Mouse (Mus musculus): ENCODE results near the gene Lrmda.

- TF ChIP-seq CTCF (IDR thresholded peaks at IDR 0.05; ENCODE audit: low read depth, low read length) (no peak), POLR2A (IDR thresholded peaks at IDR 0.05; ENCODE audit: extremely low read depth, insufficient read depth, low read length) (no peak)
Observed at GRCm38 (mm10) chr14:22809229-22809628, 789.7 kb downstream of the Lrmda start.

Measured in liver, adult 2 months (tissue).